Mouse (Mus musculus) small intestine, adult 10 weeks (tissue): ENCODE results near the gene Gla. TPM values are rescaled to one million over a fixed set of nuclear protein-coding genes. Genes with fewer than 3 reads are reported as not detected.

Experiments
- polyA plus RNA-seq: library from polyadenylated mRNA; stranded (reverse); fragments of 350-450 nt; fragmentation: Illumina TruSeq; extraction: RNeasy Lipid Tissue Mini Kit (QIAGEN cat#74804); gene quantifications from one replicate; pipeline ENCODE4 v1.2.3, GENCODE M21; 2014; ENCODE audit warnings: low replicate concordance

Gene Gla
- 6.3 TPM for polyA plus RNA-seq

DNA sequence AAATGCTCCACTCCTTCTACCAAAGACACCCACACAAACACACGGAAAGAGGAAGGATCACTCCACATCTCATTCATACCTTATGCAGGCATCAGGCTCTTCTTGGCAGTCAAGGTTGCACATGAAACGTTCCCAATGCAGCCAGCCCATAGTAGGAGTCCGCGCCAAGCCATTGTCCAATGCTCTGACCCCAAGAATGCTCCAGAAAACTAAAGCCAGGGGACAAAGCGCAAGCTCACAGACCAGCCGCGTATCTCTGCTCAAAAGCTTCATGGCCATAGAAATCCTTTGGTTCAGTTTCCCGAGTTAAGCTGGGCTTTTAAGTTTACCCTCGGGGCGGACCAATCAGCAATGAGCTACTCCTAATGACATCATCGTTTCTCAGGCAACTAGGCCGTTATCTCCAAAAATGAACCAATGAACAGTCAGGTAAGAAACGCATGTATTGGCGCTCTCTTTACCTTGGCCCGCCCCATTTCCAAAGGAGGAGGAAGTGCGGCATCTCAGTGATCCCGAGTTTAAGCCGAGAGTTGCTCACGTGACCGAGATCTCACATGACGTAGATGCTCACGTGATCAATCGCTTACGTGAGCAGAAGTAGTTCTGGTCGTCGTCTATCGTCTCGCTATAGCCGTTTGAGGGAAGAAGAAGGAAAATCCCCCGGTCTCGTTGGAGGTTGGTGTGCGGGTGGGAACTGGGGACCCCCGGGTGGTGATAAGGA is at the start of gene Gla, which contains the start of gene Hnrnph2:
Gla (minus strand) TSS at position 467 of the 721 bp plus-strand sequence.
Hnrnph2 (plus strand) TSS at position 521 of the 721 bp plus-strand sequence.

DNA sequence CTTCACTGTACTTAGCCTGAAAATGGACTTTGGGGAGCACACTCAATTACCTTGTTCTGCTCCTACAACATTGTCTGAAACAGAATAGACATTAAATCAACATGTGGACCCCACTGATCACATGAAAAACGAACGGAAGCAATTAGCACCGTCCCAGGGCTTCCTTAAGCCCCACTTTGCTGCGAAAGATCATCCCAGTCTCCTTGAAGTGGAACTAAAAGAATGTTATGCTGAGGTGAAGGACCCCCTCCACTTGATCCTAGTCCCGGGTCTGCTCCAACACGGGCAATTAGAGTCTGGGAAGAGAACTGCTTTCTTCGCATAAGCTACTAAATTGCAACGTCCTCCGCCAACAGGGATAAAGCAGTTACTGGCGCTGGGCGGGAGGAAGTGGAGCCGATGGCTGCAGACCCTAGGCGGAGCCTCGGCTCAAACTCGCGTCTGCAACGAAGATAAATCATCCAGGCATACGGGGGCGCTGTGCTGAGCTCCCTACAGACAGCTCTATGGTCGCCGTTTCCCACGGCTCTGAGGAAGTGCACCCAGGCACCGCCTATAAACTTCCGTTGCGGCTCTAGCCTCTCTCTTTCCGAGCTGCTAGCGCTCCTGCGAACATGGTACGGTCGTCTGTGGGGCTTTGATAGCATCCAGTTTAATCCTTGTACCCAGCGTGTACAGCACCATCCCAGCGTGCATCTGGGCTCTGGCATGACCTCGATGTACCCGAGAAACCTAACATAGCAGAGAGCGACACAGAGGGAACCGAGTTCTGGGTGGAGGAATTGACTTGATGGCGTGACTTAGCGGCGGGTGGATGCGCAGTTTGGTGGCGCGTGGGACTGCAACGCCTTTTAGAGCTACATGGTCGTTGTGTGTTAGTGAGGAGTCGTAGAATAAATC is 15.6 kb downstream of the Gla start, which contains the start of gene Rpl36a:
Rpl36a (plus strand) TSS at position 552 of the 900 bp plus-strand sequence.

DNA sequence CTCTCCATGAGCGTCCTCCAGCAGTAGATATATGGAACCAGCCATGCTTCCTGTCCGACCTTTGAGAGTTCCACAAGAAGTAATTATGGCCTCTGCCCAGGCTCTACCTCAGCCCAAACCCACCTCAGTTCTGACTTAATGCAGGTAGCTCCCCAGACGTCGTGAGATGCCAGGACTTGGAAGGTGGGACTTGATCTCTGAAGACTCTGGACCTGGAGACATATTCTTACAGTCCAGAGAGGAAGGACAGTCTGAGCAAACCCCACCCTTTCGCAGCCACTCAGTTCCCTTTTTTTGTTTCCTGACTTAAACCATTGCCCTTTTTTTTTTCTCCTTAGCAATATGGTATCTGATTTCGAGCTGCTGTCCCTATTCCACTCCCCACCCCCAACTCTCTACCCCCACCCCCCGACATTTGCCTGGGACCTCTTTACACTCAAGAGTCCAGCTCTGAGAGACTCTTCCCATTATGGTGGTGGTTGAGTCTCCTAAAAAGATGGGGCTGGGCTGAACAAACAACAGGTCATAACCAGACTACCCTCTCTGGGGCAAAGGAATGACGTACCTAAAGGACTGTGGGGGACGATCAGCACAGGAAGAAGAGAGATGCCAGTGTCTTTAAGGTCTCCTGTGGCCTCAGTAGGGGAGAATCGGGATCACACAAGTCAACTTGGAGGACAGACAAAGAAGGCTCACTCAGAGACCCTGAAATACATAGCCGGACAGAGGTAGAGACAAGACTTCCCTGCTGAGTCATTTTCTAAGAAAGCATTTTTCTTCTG is 17.8 kb downstream of the Gla start, which contains the start of gene Btk:
Btk (minus strand) TSS at position 683 of the 782 bp plus-strand sequence.

DNA sequence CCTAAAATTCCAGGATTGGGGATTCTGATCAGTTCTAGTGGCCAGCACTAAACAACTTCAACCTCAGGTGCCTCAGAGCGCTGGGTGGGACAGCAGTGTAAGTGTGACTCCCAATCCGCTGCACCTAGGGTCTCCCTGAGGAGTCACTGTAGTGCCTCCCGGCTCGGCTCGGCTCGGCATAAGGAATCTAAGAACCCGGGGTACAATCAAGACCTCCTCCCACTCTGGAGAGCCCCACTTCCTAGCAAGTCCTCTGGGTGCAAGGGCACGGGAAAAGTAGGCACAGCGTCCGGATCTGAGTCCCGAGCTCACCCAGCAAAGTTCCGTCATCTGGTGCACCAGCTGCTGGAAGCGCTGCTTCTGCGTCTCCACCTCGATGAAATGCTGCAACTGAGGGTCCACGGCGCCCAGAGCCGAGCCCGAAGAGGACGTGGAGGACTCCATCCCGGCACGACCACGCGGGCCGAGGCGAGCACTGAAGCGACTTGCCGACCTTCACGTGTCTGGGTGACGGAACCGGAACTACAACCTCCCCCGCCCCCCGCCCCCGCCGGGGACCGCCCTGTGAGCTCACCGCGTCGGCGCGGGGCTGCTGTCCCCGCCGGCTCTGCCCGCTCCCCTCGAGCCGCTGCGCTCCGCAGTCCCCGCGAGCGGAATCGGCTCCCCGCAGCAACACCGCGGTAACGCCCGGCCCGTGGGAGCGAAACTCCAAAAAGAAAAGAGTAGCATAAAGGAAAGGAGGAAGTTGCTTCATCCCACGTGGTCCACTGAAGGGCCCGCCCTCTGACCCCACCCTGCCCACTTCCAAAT is 59.6 kb downstream of the Gla start, which contains the start of gene Timm8a1:
Timm8a1 (minus strand) TSS at position 721 of the 810 bp plus-strand sequence.

Other genes with a start within 250 kb of the Gla start
- gene Drp2, start 196.6 kb downstream of the Gla start, polyA plus RNA-seq, result 0.41 TPM
- not detected for gene Taf7l, start 124.6 kb downstream of the Gla start, polyA plus RNA-seq
- gene Timm8a1, start 59.3 kb downstream of the Gla start, polyA plus RNA-seq, result 150 TPM
- 4.3 TPM for gene Btk, start 17.6 kb downstream of the Gla start, polyA plus RNA-seq
- gene Rpl36a, start 15.5 kb downstream of the Gla start, polyA plus RNA-seq, result 502 TPM
- gene Hnrnph2, start 54 bp upstream of the Gla start, polyA plus RNA-seq, result 181 TPM
- gene Armcx4, start 85.4 kb upstream of the Gla start, polyA plus RNA-seq, result 0.93 TPM
- 9.7 TPM for gene Armcx1, start 116.8 kb upstream of the Gla start, polyA plus RNA-seq
- gene Armcx6, start 150.3 kb upstream of the Gla start, polyA plus RNA-seq, result not detected
- gene Armcx3, start 155.5 kb upstream of the Gla start, polyA plus RNA-seq, result 21.5 TPM
- gene Armcx2, start 208.1 kb upstream of the Gla start, polyA plus RNA-seq, result 8.4 TPM